Mouse (Mus musculus): ENCODE measurements around the gene Slc38a4. TPM values are rescaled to one million over a fixed set of nuclear protein-coding genes. Genes with fewer than 3 reads are reported as not detected.

Gene Slc38a4
- total and polyA plus RNA-seq, 3 experiments = 0.13 to 0.51 (median 0.17) TPM

- Histone ChIP-seq H3K36me3 (replicated peaks in 1 of 2; ENCODE audit: control insufficient read depth in 1 of 2, insufficient read depth in 1 of 2, low read length in 1 of 2) (no peaks in the 10 kb centered on the region), H3K9ac (ENCODE audit: insufficient read depth, low read depth) (no peak overlapping the region), H3K27ac (ENCODE audit: insufficient read depth, low read depth) (no peak overlapping the region), H3K79me2 (replicated peaks; ENCODE audit: control insufficient read depth, extremely low read depth, insufficient read depth, poor library complexity, severe bottlenecking) (no peaks in the 10 kb centered on the region), H3K27me3 (replicated peaks) (no peaks in the 10 kb centered on the region), H3K4me2 (ENCODE audit: insufficient read depth, low read depth, poor library complexity, severe bottlenecking) (no peak overlapping the region), H3K4me3 (replicated peaks in 1 of 3; ENCODE audit: low read depth in 2 of 3, low read length in 2 of 3, poor library complexity in 1 of 3) (no peak overlapping the region), H3K9me3 (replicated peaks; ENCODE audit: low read length) (no peaks in the 10 kb centered on the region), H3K4me1 (ENCODE audit: control insufficient read depth in 1 of 2, insufficient read depth in 2 of 2) (peaks cover 16 to 22% of the 10 kb centered on the region in 2 experiments)
- no peak for DNase-seq (ENCODE audit: extremely low read depth)
- dilution Hi-C loops (cut with MboI; ENCODE audit: extremely low pct_ligation_motif_present, extremely low pct_unique_long_range_greater_than_20kb, low sequenced_read_pairs) (no loop called here), in situ Hi-C loops (cut with MboI; ENCODE audit: low pct_ligation_motif_present, low pct_unique_long_range_greater_than_20kb, low sequenced_read_pairs) (no loop called here)
- no peak for TF ChIP-seq NRF1 (IDR thresholded peaks at IDR 0.05; ENCODE audit: low read depth, low read length)
- no peak for TF ChIP-seq SIN3A (IDR thresholded peaks at IDR 0.05; ENCODE audit: low read length)
- no peak for TF ChIP-seq MYC (IDR thresholded peaks at IDR 0.05; ENCODE audit: low read depth, low read length)
- no peak for TF ChIP-seq EP300 (IDR thresholded peaks at IDR 0.05; ENCODE audit: low read length)
- no peak for TF ChIP-seq ZNF384 (IDR thresholded peaks at IDR 0.05; ENCODE audit: low read depth, low read length)
- TF ChIP-seq JUN (IDR thresholded peaks at IDR 0.05; ENCODE audit: insufficient read depth, low read depth, low read length) = no peak
Observed at GRCm38 (mm10) chr15:97031886-97032285, 23.9 kb downstream of the Slc38a4 start.

- no peaks in the 10 kb centered on the region for H3K36me3 ChIP-seq (replicated peaks in 1 of 2; ENCODE audit: control insufficient read depth in 1 of 2, insufficient read depth in 1 of 2, low read length in 1 of 2)
- no peak overlapping the region for H3K9ac ChIP-seq (ENCODE audit: insufficient read depth, low read depth)
- TF ChIP-seq SIN3A (IDR thresholded peaks at IDR 0.05; ENCODE audit: low read length) = no peak
- no peak for TF ChIP-seq TBP (conservative IDR thresholded peaks at IDR 0.05; ENCODE audit: low read depth, low read length)
- no peak for TF ChIP-seq RAD21 (IDR thresholded peaks at IDR 0.05; ENCODE audit: low read depth, low read length)
- TF ChIP-seq MYC (IDR thresholded peaks at IDR 0.05; ENCODE audit: low read depth, low read length) = no peak
- TF ChIP-seq MAX (IDR thresholded peaks at IDR 0.05; ENCODE audit: low read length) = no peak
- TF ChIP-seq NRF1 (IDR thresholded peaks at IDR 0.05; ENCODE audit: low read depth, low read length) = no peak
- no peak for TF ChIP-seq ZMIZ1 (IDR thresholded peaks at IDR 0.05; ENCODE audit: low read depth, low read length)
- no peak for TF ChIP-seq USF2 (conservative IDR thresholded peaks at IDR 0.05; ENCODE audit: low read depth, low read length)
- TF ChIP-seq MXI1 (IDR thresholded peaks at IDR 0.05; ENCODE audit: low read depth, low read length) = no peak
- TF ChIP-seq HCFC1 (IDR thresholded peaks at IDR 0.05; ENCODE audit: low read depth, low read length) = no peak
- TF ChIP-seq PAX5 (IDR thresholded peaks at IDR 0.05; ENCODE audit: low read length) = no peak
- TF ChIP-seq MEF2A (IDR thresholded peaks at IDR 0.05; ENCODE audit: borderline replicate concordance, low read depth, low read length) = no peak
- TF ChIP-seq ZKSCAN1 (IDR thresholded peaks at IDR 0.05; ENCODE audit: borderline replicate concordance, low read depth, low read length) = no peak
- no peak for TF ChIP-seq TCF12 (IDR thresholded peaks at IDR 0.05; ENCODE audit: low read depth, low read length)
- TF ChIP-seq ELF1 (IDR thresholded peaks at IDR 0.05; ENCODE audit: low read depth, low read length) = no peak
- no peak for TF ChIP-seq MAZ (IDR thresholded peaks at IDR 0.05; ENCODE audit: low read depth, low read length)
- no peak overlapping the region for H3K27ac ChIP-seq (ENCODE audit: insufficient read depth, low read depth)
- no peaks in the 10 kb centered on the region for H3K79me2 ChIP-seq (replicated peaks; ENCODE audit: control insufficient read depth, extremely low read depth, insufficient read depth, poor library complexity, severe bottlenecking)
- dilution Hi-C loops (cut with MboI; ENCODE audit: extremely low pct_ligation_motif_present, extremely low pct_unique_long_range_greater_than_20kb, low sequenced_read_pairs) = no loop called here
- no peak overlapping the region for H3K4me2 ChIP-seq (ENCODE audit: insufficient read depth, low read depth, poor library complexity, severe bottlenecking)
- H3K27me3 ChIP-seq (replicated peaks) = no peaks in the 10 kb centered on the region
- H3K9me3 ChIP-seq (replicated peaks; ENCODE audit: low read length) = no peaks in the 10 kb centered on the region
- in situ Hi-C loops (cut with MboI; ENCODE audit: low pct_ligation_motif_present, low pct_unique_long_range_greater_than_20kb, low sequenced_read_pairs) = no loop called here
- H3K4me3 ChIP-seq (replicated peaks in 1 of 3; ENCODE audit: low read depth in 2 of 3, low read length in 2 of 3, poor library complexity in 1 of 3) = no peak overlapping the region
- H3K4me1 ChIP-seq (ENCODE audit: control insufficient read depth in 1 of 2, insufficient read depth in 2 of 2) = peaks cover 16 to 22% of the 10 kb centered on the region in 2 experiments
- no peak for DNase-seq (ENCODE audit: extremely low read depth)
Observed at GRCm38 (mm10) chr15:97030984-97031492, 24.7 kb downstream of the Slc38a4 start.
